Mouse (Mus musculus): ENCODE results near the gene Gm13084. TPM values are rescaled to one million over a fixed set of nuclear protein-coding genes. Genes with fewer than 3 reads are reported as not detected.
"Not testable (repeated sequence)": the region's sequence is repeated elsewhere in the genome, so short reads cannot be mapped to it uniquely, and the experiment has no call there.

Gm13084 gene
- total RNA-seq (2021): not detected
- long read RNA-seq, experiment 1: 0 reads
- long read RNA-seq, experiment 2: 0 reads

DNA sequence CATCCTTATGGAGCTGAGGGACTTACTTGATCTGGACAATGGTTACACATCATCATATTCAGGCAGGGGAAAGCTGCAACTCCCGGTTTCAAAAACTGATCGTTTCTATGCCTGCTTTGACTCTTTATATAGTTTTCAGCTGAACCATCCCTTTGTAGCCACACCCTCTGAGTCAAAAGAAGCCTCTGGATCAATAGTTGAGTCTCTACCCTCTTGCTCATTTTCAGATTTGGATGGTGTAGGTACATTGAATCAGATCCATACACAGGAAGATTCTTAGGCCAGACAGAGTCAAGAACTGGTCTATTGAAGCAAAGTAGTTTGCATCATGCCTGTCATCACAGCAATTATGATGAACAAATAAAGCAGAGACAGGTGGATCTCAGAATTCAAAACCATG, at the start of gene Gm13084:
TSS of gene Gm13084 (minus strand) at position 101 of the 400 bp plus-strand sequence.
- no peak for DNase-seq

DNA sequence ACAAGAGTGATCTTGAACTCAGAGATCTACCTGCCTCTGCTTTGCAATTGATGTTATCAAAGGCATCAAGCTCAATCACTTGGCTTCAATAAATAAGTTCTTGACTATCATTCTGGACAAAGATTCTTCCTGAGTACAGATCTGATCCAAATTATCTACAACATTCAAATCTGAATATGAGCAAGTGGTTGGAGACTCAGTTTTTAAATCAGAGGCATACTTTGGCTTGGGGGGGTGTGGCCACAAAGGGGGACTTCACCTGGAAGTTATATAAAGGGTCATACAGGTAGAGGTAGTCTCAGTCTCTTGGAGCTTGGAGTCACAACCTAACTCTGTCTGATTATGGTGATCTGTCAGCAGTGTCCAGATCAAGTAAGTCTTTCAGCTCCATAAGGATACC, 30.3 kb upstream of the Gm13084 start, which contains the start of gene Gm13103:
TSS of gene Gm13103 (plus strand) at position 301 of the 400 bp plus-strand sequence.
- not testable (repeated sequence) for DNase-seq

DNA sequence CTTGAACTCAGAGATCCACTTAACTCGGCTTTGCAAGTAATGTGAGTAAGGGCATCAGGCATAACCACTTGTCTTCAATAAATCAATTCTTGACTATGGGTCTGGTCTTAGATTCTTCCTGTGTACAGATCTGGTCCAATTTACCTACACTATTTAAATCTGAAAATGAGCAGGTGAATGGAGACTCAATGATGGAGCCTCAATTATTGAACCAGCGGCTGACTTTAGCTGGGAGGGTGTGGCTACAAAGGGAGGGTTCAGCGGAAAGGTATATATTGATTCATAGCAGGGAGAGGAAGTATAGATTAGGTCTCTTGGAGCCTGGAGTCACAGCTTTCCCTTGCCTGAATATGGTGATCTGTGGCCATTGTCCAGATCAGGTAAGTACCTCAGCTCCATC, 26.8 kb downstream of the Gm13084 start, which contains the start of gene Gm13023:
TSS of gene Gm13023 (plus strand) at position 301 of the 400 bp plus-strand sequence.
- DNase-seq: not testable (repeated sequence)

Other genes starting within 250 kb of the Gm13084 start
- gene Gm13083, start 201.1 kb downstream of the Gm13084 start, total RNA-seq (2021): not detected
- not detected for gene Gm13088, start 158.8 kb downstream of the Gm13084 start, total RNA-seq (2021)
- not detected for gene Gm13089, start 113.4 kb downstream of the Gm13084 start, total RNA-seq (2021)
- gene Gm13078, start 96.6 kb downstream of the Gm13084 start, total RNA-seq (2021): not detected
- not detected for gene Gm13023, start 26.7 kb downstream of the Gm13084 start, total RNA-seq (2021)
- not detected for gene Gm13103, start 30.4 kb upstream of the Gm13084 start, total RNA-seq (2021)
- not detected for gene Pramef6, start 84.3 kb upstream of the Gm13084 start, total RNA-seq (2021)
- not detected for gene Pramef25, start 134.9 kb upstream of the Gm13084 start, total RNA-seq (2021)
- not detected for gene Gm13101, start 150.9 kb upstream of the Gm13084 start, total RNA-seq (2021)
- gene Pramef17, start 178.3 kb upstream of the Gm13084 start, total RNA-seq (2021): not detected
- not detected for gene Pramel4, start 243.0 kb upstream of the Gm13084 start, total RNA-seq (2021)